Mouse (Mus musculus) hindbrain, embryonic 10.5 days (tissue): ENCODE results near the gene Mogat2. TPM values are rescaled to one million over a fixed set of nuclear protein-coding genes. Genes with fewer than 3 reads are reported as not detected.
A peak's percentile ranks its signal among the peaks of the same experiment; 100 is the strongest.

Experiments used
- DNase-seq: peaks from one replicate; pipeline ENCODE4 v3.0.0-alpha.2; 2017; ENCODE audit warnings: low spot score
- H3K27ac ChIP-seq: fragments of 300-500 bp; sonication (generic); 2 replicates; pipeline ENCODE4 v1.5.1; 2016; ENCODE audit warnings: mild to moderate bottlenecking, moderate library complexity
- H3K27me3 ChIP-seq: fragments of 300-500 bp; sonication (generic); 2 replicates; pipeline ENCODE4 v1.6.1; 2016; ENCODE audit warnings: mild to moderate bottlenecking; ENCODE audit not compliant: poor library complexity, insufficient read depth, severe bottlenecking
- H3K36me3 ChIP-seq: fragments of 300-500 bp; sonication (generic); 2 replicates; pipeline ENCODE4 v1.6.1; 2016; ENCODE audit warnings: mild to moderate bottlenecking, moderate library complexity
- H3K4me1 ChIP-seq: fragments of 300-500 bp; sonication (generic); replicated peaks from 2 replicates; pipeline ENCODE4 v1.6.1; 2016; ENCODE audit warnings: mild to moderate bottlenecking
- H3K4me3 ChIP-seq: fragments of 300-500 bp; sonication (generic); 2 replicates; pipeline ENCODE4 v1.5.1; 2016; ENCODE audit warnings: mild to moderate bottlenecking, moderate library complexity
- H3K9me3 ChIP-seq: fragments of 300-500 bp; sonication (generic); 2 replicates; pipeline ENCODE4 v1.6.1; 2016; ENCODE audit warnings: mild to moderate bottlenecking, moderate library complexity
- WGBS: fragments of 180-500 bp; shearing (Covaris S2); methylation state at CpG from one replicate; pipeline ENCODE4 v1.1.7; 2016; 5-methylcytosine and 5-hydroxymethylcytosine counted together
- polyA plus RNA-seq: library from polyadenylated mRNA; unstranded; fragments of >200 nt; fragmentation: Nextera tagmentation; extraction: Ambion mirVana; gene quantifications from 2 replicates; pipeline ENCODE4 v1.2.1, GENCODE M21; 2016

Mogat2 gene
- polyA plus RNA-seq, 1 experiment from 2014 or later: 21.2 TPM

GRCm38 (mm10) chr7:99263509-99263908 lies 25.1 kb upstream of the Mogat2 start:
- H3K27me3 ChIP-seq: peaks cover 38% of the 10 kb centered on the region
- no peaks in the 10 kb centered on the region for H3K36me3 ChIP-seq
- DNase-seq: no peak
- no peak overlapping the region for H3K4me3 ChIP-seq
- H3K9me3 ChIP-seq: no peaks in the 10 kb centered on the region
- no peak overlapping the region for H3K27ac ChIP-seq
- WGBS: 70% methylated on average over 4 of the region's 4 CpGs
- peaks cover 26% of the 10 kb centered on the region for H3K4me1 ChIP-seq

- H3K4me1 ChIP-seq: peaks cover 10% of the 10 kb centered on the region; the same call in 1 of the 2 replicates
- no peaks in the 10 kb centered on the region for H3K36me3 ChIP-seq
- DNase-seq: no peak
- H3K27me3 ChIP-seq: peaks cover 22% of the 10 kb centered on the region
- H3K4me3 ChIP-seq: no peak overlapping the region
- 50% methylated on average over 3 of the region's 3 CpGs for WGBS
- H3K27ac ChIP-seq: no peak overlapping the region
- H3K9me3 ChIP-seq: no peaks in the 10 kb centered on the region
These were observed 23.5 kb upstream of the Mogat2 start for GRCm38 (mm10) chr7:99261900-99262299.

- Histone ChIP-seq H3K4me3 (no peak overlapping the region), H3K27ac (no peak overlapping the region), H3K36me3 (no peaks in the 10 kb centered on the region), H3K4me1 (peaks cover 7% of the 10 kb centered on the region; the same call in 1 of the 2 replicates), H3K27me3 (peaks cover 14% of the 10 kb centered on the region; the same call in 1 of the 2 replicates), H3K9me3 (no peaks in the 10 kb centered on the region)
- DNase-seq: no peak
- WGBS: 89% methylated on average over 7 of the region's 7 CpGs
These were observed 16.6 kb upstream of the Mogat2 start for GRCm38 (mm10) chr7:99255006-99255405.

DNA sequence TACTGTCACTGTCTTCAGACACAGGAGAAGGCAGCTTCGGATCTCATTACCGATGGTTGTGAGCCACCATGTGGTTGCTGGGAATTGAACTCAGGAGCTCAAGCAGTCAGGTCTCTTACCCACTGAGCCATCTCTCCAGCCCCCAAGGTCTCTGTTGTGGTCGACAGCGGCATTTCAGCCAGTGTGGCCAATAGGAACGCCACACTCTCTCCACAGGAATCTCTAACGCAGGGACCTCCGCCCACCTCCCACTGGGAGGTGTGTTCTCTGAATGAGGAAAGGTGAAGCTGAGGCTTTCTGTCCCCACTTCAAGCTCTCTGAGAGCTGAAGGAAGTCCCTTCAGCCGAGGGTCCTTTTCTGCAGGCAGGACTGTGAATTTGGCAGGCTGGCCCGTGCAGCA lies 12.0 kb upstream of the Mogat2 start:
- H3K9me3 ChIP-seq: no peaks in the 10 kb centered on the region
- 28% methylated on average over 9 of the region's 9 CpGs for WGBS
- H3K4me3 ChIP-seq: no peak overlapping the region
- H3K27ac ChIP-seq: no peak overlapping the region
- no peaks in the 10 kb centered on the region for H3K36me3 ChIP-seq
- no peak for DNase-seq
- peaks cover 19% of the 10 kb centered on the region for H3K4me1 ChIP-seq
- H3K27me3 ChIP-seq: peaks cover 38% of the 10 kb centered on the region

- Histone ChIP-seq H3K4me1 (peaks cover 19% of the 10 kb centered on the region), H3K36me3 (no peaks in the 10 kb centered on the region), H3K27me3 (peaks cover 38% of the 10 kb centered on the region), H3K27ac (no peak overlapping the region), H3K9me3 (no peaks in the 10 kb centered on the region), H3K4me3 (peak overlapping the region; percentile 59)
- WGBS: 3% methylated on average over 10 of the region's 10 CpGs
- peak; percentile 63 for DNase-seq
These were observed 11.1 kb upstream of the Mogat2 start for GRCm38 (mm10) chr7:99249582-99249911.

GRCm38 (mm10) chr7:99248906-99249581 lies 10.6 kb upstream of the Mogat2 start:
- no peaks in the 10 kb centered on the region for H3K9me3 ChIP-seq
- under 1% methylated on average over 44 of the region's 44 CpGs for WGBS
- H3K4me1 ChIP-seq: peaks cover 19% of the 10 kb centered on the region
- peak overlapping the region; percentile 79 for H3K27ac ChIP-seq
- peak overlapping the region; percentile 59 for H3K4me3 ChIP-seq
- peak; percentile 51 for DNase-seq
- no peaks in the 10 kb centered on the region for H3K36me3 ChIP-seq
- peaks cover 38% of the 10 kb centered on the region for H3K27me3 ChIP-seq

- Histone ChIP-seq H3K27me3 (peaks cover 38% of the 10 kb centered on the region), H3K36me3 (no peaks in the 10 kb centered on the region), H3K4me1 (peaks cover 19% of the 10 kb centered on the region), H3K27ac (no peak overlapping the region), H3K9me3 (no peaks in the 10 kb centered on the region), H3K4me3 (no peak overlapping the region)
- WGBS: 44% methylated on average over 5 of the region's 5 CpGs
- no peak for DNase-seq
These were observed 9.8 kb upstream of the Mogat2 start for GRCm38 (mm10) chr7:99248157-99248742.

DNA sequence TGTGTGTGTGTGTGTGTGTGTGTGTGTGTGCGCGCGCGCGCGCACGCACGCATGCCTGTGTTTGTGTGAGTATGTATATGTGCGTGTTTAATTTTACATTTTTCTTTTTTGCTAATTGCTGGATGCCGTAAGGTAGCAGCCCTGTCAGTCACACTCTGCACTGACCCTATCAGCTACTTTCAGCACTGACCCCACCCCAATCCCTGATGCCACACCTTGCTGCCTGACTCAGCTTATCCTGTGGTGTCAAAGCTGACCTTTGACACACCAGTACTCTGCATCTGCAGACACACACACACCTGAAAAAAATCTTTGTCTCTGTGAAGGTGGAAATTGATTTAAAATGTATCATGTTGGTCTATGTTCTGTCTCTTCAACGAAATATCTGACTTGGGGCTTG lies 3.7 kb upstream of the Mogat2 start:
- H3K27ac ChIP-seq: no peak overlapping the region
- 97% methylated on average over 11 of the region's 11 CpGs for WGBS
- no peak overlapping the region for H3K4me3 ChIP-seq
- H3K4me1 ChIP-seq: peaks cover 17% of the 10 kb centered on the region
- H3K36me3 ChIP-seq: no peaks in the 10 kb centered on the region
- no peak for DNase-seq
- H3K27me3 ChIP-seq: peaks cover 32% of the 10 kb centered on the region
- no peaks in the 10 kb centered on the region for H3K9me3 ChIP-seq

- H3K9me3 ChIP-seq: no peaks in the 10 kb centered on the region
- peaks cover 29% of the 10 kb centered on the region for H3K27me3 ChIP-seq
- H3K4me3 ChIP-seq: peak overlapping the region; percentile 41
- DNase-seq: peak; percentile 58
- H3K4me1 ChIP-seq: peaks cover 48% of the 10 kb centered on the region
- 10% methylated on average over 8 of the region's 8 CpGs for WGBS
- H3K27ac ChIP-seq: peak overlapping the region; percentile 85
- no peaks in the 10 kb centered on the region for H3K36me3 ChIP-seq
These were observed 1.3 kb downstream of the Mogat2 start for GRCm38 (mm10) chr7:99236888-99237660.

DNA sequence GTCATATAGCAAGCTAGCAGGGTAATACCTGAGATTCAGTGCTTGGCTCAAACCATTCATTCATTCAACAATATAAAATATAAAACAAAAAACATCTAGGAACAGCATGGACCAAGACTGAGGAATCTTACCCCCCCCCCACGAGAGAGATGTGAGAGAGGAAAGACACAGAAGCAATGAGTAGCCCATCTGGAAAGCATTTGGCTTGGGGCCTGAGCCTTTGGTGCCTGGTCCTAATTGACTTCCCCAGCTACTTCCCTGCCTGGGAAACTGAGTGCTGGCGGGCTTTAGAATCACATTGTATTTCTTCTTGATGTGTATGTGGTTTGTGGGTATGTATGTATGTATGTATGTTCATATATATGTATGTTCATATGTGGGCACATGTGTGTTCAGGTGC lies 2.8 kb downstream of the Mogat2 start:
- Histone ChIP-seq H3K4me1 (peaks cover 48% of the 10 kb centered on the region), H3K4me3 (no peak overlapping the region), H3K27me3 (peaks cover 27% of the 10 kb centered on the region), H3K36me3 (no peaks in the 10 kb centered on the region; the same call in 1 of the 2 replicates), H3K27ac (peak overlapping the region; percentile 85; the same call in 1 of the 2 replicates), H3K9me3 (no peaks in the 10 kb centered on the region)
- DNase-seq: no peak
- WGBS: 59% methylated on average over 2 of the region's 2 CpGs

GRCm38 (mm10) chr7:99234916-99235315 lies 3.5 kb downstream of the Mogat2 start:
- Histone ChIP-seq H3K4me1 (peaks cover 54% of the 10 kb centered on the region), H3K36me3 (no peaks in the 10 kb centered on the region; the same call in 1 of the 2 replicates), H3K27me3 (peaks cover 24% of the 10 kb centered on the region), H3K27ac (no peak overlapping the region), H3K9me3 (no peaks in the 10 kb centered on the region), H3K4me3 (no peak overlapping the region)
- 36% methylated on average over 2 of the region's 2 CpGs for WGBS
- DNase-seq: no peak

DNA sequence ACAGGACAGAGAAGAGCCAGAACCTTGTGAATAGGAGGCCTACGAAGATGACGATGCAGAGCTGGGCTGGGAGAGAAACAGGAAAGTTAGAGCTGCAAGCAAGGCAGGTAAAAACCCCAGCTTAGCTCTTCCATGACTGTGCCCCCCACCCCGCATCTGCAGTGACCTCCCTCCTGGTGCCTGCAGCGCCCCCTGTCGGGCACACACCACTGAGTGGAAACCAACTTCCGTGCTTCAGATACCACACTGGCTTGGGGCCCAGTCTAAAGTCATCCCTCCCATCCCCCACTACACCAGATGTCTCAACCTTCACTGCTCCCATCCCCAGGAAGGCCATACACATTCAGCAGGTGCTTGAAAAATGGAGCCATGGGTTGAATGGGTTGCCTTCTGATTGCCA lies 5.8 kb downstream of the Mogat2 start:
- no peaks in the 10 kb centered on the region; the same call in 1 of the 2 replicates for H3K36me3 ChIP-seq
- H3K4me1 ChIP-seq: peaks cover 54% of the 10 kb centered on the region

More for the DNA sequence above, 5.8 kb downstream of the Mogat2 start:
- WGBS: 75% methylated on average over 6 of the region's 6 CpGs
- no peak for DNase-seq
- H3K4me3 ChIP-seq: no peak overlapping the region
- H3K9me3 ChIP-seq: no peaks in the 10 kb centered on the region
- H3K27ac ChIP-seq: no peak overlapping the region
- peaks cover 2% of the 10 kb centered on the region; the same call in 1 of the 2 replicates for H3K27me3 ChIP-seq
